Mouse (Mus musculus): ENCODE data around the gene Eif3b.
"Not testable (repeated sequence)": the region's sequence is repeated elsewhere in the genome, so short reads cannot be mapped to it uniquely, and the experiment has no call there.

Gene Eif3b

DNA sequence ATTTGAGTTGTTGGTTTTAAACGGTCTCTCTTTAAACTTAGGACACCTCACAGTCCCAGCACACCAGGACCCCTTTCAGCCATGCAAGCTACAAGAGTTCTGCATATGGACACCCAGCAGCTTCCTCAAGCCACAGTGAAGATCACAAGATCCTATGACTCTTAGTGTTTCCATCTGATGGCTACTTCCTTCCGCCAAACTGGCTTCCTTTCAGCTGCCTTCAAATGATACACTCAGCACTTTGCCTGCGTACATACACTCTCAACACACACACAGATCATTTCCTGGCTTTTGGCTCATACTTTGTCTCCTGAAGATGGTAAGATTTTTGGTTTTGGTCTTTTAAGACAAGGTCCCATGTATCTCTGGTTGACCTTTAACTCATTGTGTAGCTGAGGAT lies 26.4 kb upstream of the Eif3b start:
- no peak for DNase-seq (ENCODE audit: low read depth, low spot score)

DNA sequence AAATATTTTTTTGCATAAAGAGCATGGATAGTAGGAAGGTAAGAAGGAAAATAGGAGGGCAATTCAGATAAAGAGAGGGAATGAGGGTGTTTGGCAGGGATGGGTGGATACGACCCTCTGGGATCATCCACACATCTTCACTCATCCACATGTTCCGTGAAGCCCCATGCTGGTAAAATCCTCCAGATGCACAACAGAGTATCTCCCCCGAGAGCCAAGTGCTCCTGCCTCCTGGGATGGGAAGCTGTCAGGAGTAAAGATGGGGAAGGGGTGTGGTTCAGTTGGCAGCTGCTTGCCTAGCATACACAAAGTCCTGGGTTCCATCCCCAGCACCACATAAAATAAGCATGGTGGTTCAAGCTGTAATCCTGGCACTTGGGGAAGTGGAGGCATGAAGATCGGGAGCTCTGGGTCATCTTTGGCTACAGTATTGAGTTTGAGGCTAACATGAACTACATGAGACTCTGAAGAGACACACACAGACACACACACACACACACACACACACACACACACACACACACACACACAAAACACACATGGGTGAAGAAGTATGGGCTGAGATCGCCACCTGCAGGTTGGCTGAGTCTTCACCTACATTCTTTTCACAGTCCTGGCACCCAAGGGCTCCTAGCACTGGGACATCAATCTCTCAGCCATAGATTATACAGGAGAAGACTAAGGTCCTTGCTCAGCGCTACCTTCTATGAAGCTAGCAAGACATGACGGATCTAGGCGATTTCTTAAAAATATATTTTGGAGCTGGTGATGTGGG lies 22.8 kb upstream of the Eif3b start:
- no peak for DNase-seq (ENCODE audit: low read depth, low spot score)

DNA sequence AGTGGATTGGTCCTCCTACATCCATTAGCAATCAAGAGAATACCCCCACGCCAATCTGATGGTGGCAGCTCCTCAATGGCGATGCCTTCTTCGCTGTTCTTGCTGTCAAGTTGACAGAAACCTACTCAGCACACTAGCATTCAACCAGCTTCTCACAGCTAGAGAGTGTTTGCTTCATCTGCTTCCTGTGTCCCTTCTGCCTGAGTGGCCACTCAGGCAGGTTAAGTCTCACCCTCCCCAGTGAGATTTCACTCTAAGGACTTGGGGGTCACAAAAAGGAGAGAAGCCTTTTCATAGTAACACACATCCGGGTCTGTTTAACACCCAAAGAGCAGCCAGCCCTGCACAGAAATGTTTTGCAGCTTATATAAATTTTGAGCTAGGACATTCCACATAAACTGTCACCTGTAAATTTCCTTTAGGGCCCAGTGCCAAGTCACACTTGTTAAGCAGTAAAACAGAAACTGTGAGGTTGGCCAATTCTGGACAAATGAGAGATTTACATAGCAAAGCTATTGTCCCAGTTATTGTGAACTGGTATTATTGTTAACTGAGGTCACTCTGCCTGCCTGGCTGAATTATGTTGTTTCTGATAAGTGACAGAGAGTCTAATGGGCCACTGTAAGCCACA lies 16.4 kb upstream of the Eif3b start:
- DNase-seq (ENCODE audit: low read depth, low spot score), result no peak

DNA sequence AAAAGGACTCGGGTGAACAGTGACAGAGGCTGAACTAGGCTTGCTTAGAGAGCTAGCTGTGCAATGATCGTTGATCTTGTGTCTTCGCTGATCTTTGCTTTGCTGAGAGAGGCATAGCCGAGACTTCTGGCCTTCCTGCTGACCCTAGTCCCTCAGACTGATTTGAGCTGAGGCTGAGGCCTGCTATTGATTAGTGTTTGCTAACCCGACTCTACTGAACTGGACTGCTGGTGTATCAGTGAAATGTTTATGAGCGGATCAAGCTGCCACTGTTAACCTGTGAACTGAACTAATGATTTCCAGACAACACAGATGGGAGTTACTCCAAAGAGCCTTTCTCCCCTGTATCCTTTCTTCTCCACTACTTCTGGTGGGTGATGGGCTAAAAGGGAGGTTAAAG lies 14.0 kb upstream of the Eif3b start:
- DNase-seq (ENCODE audit: low read depth, low spot score), result no peak

DNA sequence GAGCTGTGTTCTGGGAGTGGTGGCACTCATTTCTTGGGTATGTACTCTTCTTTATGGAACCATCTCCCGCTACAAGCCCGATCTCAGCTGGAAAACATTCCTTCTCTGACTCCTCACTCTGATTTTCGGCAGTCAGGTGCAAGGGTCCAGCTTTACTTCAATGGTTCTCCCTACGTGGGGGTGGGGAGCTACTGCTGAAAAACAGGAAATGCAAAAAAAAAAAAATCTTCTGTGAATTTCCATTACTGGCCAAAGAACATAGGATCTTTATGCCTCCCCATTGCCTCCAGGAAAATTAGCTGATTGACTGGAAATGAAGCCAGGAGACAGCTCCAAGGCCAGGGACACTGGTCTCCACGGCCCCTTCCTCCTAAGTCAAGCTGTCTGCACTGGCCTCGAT lies 12.5 kb upstream of the Eif3b start:
- DNase-seq (ENCODE audit: low read depth, low spot score), result no peak

DNA sequence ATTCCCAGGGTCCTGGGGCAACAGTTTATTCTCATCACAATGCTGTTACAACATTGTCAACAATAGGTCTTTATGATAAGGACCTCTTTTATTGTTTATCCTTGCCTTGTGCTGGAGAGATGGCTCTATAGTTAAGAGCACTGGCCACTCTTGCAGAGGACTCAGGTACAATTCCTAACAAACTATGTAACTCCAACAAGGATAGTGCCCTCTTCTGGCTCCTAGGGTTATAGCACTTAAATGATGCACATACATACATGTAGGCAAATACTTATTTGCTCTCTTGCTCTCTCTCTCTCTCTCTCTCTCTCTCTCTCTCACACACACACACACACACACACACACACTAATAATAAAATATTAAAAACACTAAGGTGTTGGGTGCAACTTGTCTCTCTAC lies 10.3 kb upstream of the Eif3b start:
- no peak for DNase-seq (ENCODE audit: low read depth, low spot score)

DNA sequence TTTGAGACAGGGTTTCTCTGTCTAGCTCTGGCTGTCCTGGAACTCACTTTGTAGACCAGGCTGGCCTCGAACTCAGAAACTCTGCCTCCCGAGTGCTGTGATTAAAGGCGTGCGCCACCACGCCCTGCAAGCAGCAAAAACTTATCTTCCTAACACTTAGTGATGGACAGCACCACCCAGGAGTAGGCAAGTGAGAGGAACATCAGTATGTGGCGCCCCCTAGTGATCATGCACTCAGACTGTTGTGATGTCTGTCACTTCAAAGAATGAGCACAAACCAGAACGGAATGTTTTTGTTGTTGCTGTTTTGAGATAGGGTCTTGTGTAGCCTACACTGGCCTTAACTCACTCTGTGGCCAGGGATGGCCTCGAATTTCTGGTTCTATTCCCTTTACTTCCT lies 7.8 kb upstream of the Eif3b start:
- no peak for DNase-seq (ENCODE audit: low read depth, low spot score)

DNA sequence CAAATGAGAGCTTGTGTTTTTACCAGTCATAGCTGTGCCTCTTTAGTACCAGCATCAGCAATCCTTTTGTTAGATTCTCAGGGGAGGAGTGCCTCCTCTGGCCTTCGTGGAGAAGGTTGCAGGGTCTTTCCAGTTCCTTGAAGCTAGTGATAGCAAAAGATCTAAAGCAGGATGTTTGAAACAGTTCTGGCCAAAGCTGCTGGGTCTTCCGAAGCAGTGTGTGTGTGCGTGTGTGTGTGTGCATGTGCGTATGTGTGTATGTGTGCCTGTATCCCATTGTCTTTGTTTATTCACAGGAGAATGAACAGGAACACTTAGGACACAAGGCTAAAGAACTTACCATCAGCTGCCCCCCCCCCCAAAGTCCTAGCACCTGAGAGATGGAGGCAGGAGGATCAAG lies 4.5 kb upstream of the Eif3b start:
- no peak for DNase-seq (ENCODE audit: low read depth, low spot score)

DNA sequence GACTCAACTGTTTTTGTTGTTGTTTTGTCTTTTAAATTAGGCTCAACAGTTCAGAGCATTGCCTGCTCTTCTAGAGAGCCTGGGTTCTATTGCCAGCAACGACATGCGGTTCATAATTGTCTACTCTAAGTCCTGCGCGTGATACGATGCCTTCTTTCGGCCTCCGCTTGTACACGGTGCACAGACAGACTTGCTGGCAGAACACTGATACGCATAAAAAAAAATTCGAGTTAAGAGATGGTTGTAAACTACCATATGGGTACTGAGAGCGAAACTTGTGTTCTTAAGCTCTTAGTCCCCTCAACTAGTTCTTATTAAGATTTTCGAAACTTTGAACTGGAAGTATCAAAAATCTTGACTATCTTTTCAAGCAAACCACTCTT lies 1.0 kb upstream of the Eif3b start:
- DNase-seq (ENCODE audit: low read depth, low spot score), result no peak

DNA sequence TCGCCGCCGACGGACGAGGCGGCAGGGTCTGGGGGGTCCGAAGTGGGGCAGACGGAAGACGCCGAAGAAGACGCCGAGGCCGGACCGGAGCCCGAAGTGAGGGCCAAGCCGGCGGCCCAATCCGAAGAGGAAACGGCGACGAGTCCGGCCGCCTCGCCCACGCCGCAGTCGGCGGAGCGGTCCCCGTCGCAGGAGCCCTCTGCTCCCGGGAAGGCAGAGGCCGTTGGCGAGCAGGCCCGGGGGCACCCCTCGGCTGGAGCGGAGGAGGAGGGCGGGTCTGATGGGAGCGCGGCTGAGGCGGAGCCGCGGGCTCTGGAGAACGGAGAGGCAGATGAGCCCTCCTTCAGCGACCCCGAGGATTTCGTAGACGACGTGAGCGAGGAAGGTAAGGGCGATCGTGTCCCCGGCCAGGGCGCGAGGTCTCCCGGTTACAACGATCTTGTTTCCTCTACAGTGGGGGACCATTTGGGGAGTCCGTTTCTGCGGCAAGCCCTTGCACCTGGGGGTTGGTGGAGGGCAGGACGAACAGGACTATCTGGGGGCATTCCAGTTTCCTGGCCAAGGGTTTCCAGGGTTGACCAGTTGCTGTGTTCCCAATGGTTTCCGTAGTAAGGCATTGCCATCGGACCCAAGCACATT lies 433 bp downstream of the Eif3b start:
- no peak for DNase-seq (ENCODE audit: low read depth, low spot score)

DNA sequence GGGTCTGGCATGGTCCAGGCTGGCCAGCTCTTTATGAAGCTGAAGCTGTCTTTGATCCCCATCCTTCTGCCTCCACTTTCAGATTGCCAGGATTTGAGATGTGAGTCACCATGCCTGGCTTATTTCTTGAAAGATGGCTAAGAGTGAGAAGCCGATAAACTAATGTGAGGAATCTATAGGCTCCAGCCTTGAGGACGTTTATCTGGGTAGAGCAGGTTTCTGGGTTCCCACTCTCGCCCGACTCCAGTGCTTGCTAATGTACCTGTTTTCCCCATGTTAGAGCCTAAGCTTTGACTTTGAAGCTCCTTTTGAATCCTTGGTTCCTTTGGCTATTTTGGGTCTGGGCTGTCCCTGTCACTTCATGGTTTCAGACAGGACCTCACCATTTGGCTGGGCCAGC lies 1.5 kb downstream of the Eif3b start:
- DNase-seq (ENCODE audit: low read depth, low spot score), result no peak

DNA sequence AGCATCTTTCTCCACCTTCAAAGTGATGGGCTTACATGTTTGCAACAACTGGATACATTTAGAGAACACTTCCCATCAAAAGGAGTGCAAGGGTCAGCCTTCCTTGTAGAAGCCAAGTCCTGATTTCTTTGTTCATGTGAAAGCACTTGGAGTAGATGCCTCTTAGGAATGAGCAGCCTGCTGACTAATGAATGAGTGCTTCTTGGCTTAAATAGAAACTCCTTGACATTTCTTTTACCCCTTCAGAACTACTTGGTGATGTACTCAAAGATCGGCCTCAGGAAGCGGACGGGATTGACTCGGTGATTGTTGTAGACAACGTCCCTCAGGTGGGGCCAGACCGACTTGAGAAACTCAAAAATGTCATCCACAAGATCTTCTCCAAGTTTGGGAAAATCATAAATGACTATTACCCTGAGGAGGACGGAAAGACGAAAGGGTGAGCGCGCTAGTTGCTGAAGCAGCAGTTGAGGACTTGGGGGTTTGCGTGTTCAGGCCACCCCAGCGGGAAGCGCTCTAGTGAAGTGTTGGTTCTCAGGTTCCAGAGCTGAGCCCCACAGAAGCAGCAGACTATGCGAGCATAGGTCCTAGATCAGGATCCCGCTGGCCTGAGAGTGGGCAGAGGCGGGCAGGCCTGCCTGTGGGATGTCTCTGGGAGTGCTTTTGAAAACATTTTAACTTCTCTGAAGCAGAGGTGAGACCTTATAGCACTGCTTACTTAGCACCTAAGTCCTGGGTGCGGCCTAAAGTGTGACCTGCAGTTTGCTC lies 6.1 kb downstream of the Eif3b start:
- no peak for DNase-seq (ENCODE audit: low read depth, low spot score)

DNA sequence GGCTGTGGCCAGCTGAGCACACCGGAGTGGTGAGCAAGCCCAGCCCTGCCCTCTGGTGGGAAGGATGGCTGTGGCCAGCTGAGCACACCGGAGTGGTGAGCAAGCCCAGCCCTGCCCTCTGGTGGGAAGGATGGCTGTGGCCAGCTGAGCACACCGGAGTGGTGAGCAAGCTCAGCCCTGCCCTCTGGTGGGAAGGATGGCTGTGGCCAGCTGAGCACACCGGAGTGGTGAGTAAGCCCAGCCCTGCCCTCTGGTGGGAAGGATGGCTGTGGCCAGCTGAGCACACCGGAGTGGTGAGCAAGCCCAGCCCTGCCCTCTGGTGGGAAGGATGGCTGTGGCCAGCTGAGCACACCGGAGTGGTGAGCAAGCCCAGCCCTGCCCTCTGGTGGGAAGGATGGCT lies 20.0 kb downstream of the Eif3b start:
- not testable (repeated sequence) for DNase-seq (ENCODE audit: low read depth, low spot score)

DNA sequence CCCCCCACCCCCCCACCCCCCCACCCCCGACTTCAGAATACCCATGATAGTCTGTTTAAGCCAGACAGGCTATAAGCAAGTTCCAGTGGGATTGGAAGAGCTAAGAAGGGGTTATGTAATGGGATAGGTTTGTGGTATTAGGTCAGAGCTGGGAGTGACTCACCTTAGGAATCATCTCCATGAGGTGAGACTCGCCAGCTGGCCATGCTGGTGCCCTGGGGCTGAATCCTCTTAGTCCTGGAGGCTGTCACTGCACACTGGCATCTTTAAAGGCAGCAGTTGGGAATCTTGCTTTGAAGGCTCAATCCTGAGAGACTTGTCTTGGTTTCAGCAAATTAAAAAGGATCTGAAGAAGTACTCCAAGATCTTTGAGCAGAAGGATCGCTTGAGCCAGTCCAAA lies 22.3 kb downstream of the Eif3b start:
- no peak for DNase-seq (ENCODE audit: low read depth, low spot score)

DNA sequence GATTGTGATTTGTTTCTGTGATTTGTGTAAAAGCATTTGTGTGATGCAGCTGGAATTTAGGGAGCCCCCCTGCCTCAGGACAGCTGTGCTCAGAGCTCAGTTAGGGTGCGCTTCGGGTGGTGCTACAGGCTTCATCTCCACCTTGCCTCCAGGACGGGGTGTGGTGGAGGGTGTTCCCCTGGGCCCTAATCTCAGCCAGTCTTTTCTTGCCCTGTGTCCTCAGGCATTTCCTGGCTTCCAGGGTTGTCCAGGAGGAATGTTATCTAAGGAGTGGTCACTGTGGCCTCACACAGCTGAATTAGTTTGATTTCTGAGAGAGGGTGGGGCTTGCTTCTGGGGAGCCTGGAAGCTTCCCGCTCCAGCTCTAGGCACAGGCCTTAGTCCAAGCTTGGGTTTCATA lies 24.9 kb downstream of the Eif3b start:
- DNase-seq (ENCODE audit: low read depth, low spot score), result no peak

DNA sequence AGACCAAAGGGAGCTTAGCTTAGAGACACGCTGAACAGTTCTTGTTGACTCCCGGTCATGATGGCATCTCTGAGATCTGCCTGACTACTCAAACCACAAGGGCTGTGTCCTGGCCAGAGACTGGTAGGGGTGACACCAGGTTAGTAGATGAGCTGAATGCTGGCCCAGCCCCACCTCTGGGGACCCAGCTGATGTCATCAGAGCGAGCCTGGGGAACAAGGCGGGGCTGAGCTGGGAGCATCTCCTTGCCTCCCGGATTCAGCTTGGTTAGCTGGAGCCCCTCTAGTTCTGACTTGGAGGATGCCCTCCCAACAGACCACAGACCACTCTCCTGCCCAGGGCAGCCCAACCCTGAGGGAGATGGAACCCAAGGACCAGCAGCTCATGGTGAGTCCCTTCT lies 26.2 kb downstream of the Eif3b start, which contains the start of gene Gm4869:
Gene Gm4869, plus strand, starts transcription at position 301 of the 400 bp plus-strand sequence.
- no peak for DNase-seq (ENCODE audit: low read depth, low spot score)

DNA sequence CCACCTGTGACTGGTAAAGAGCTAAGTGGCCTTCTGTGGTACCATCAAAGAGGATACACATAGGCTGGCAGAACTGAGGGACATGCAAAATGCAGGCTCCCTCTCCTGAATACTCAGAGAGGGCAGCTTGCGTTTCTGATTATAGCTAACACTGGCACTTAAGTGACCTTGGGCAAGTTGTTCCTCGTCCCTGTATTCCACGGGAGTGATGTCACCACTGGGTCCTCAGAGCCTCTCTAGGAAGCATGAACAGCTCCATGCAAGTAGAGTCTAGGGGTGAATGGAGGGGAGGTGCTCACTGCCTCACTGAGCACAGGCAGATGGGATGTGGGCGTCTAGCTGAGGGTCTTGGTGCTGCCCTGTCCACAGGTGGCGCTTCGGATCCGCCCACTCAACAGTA lies 26.9 kb downstream of the Eif3b start:
- no peak for DNase-seq (ENCODE audit: low read depth, low spot score)

DNA sequence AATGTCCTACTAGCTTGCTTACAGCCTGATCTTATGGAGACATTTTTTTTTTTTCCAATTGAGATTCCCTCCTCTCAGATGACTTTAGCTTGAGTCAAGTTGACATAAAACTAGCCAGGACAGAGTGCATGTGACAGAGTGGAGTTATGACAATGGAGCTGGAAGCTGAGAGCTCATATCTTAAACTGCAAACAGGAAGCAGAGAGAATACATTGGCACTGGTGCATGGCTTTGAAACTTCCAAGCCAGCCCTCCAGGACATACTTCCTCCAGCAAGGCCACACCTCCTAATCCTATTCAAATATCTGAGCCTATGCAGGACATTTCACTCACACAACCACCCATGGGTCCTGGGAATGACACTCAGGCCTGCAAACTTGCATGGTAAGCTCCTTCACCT lies 35.4 kb downstream of the Eif3b start:
- no peak for DNase-seq (ENCODE audit: low read depth, low spot score)

DNA sequence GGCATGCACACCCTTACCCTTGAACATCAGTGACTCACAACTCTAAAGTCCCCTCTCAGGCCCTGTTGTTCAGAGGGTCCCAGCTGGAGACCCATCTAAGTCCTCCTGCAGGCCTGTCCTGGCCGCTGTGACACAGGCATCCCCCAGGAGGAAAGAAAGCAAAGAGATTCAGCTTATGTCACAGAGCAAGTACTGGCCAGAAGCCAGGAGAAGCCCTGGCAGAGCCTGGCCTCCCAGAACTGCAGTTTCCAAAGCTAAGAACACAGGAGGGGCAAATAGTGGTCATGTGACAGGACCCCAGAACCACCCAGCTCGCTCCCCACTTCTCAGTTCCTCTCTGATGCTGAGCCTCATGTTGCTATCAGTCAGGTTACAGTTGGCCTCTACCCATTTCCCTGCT lies 36.3 kb downstream of the Eif3b start:
- no peak for DNase-seq (ENCODE audit: low read depth, low spot score)

DNA sequence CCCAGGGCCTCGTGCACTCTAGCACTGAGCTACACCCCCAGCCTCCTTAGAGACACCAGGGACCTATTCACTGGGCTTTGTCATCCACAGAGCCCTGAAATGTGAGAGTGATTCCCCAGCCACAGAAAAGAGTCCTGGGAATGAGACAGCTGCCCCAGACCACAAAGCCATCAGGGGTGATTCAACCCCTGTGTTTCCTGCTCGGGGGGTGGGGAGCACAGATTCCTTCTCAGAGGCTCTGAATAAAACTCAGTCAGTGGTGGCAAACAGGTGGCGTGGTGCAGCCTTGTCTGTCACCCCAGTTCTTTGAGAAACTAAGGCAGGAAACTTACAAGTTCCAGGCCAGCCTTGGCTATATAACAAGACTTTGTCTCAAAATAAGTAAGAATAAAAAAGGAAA lies 42.3 kb downstream of the Eif3b start:
- DNase-seq (ENCODE audit: low read depth, low spot score), result no peak

DNA sequence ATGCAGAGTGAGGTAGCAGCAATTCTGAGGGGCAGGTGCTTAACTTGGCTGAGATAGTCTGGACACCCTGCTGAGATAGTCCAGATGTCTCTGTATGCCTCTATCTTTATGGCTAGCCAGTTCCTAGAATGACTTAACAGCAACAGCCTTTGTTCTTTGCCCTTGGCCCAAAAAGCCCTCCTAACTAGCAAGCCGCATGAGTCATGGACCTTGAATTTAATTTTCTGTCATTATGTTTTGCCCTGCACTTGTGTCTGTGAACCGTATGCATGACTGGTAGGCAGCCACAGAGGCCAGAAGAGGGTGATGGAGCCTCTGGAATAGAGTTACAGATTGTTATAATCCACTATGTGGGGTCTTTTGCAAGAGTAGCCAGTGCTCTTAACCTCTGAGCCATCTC lies 44.0 kb downstream of the Eif3b start:
- not testable (repeated sequence) for DNase-seq (ENCODE audit: low read depth, low spot score)

DNA sequence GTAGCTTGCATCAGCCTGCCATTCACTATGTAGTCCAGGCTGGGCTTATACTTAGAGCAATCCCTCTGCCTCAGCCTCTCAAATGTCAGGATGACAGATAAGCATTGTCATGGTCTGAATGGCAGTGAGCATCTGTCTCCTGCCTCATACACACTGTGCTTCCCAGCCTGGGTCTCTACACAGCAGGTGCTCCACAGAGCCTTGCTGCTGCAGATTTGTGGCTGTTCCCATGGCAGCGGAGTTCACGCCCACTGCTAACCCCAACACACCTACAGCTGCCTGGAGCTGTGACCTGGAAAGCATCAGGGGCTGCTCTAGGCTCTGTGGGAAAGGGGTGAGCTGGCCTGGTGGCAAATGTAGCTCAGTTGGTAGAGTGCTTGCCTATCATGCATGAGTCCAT lies 45.8 kb downstream of the Eif3b start:
- no peak for DNase-seq (ENCODE audit: low read depth, low spot score)
